Mouse (Mus musculus) gastrocnemius, postnatal 10 days (tissue): ENCODE measurements around the gene Wasf3. TPM values are rescaled to one million over a fixed set of nuclear protein-coding genes. Genes with fewer than 3 reads are reported as not detected.

Experiments
- DNase-seq: peaks from one replicate; pipeline ENCODE4 v3.0.0; 2021; ENCODE audit warnings: mixed read lengths
- long read RNA-seq, 2 experiments: library from polyadenylated mRNA; stranded (forward); transcript quantifications; one replicate each; pipeline ENCODE4 v2.0.0; 2021
- total RNA-seq, 2 experiments: library from RNA; stranded (reverse); gene quantifications; 2 replicates each; pipeline ENCODE4 v1.2.3; 2021

Wasf3 gene
- 1 to 10 TPM; 1.6 TPM for total RNA-seq
- long read RNA-seq, experiment 1 = 0 reads
- long read RNA-seq, experiment 2 = 0 reads

GRCm38 (mm10) chr5:146384935-146385591 is at the start of gene Wasf3:
Gene Wasf3 (plus strand): TSS chr5:146384985.
- peak; percentile 74 for DNase-seq

GRCm38 (mm10) chr5:146338064-146338463 is 46.7 kb upstream of the Wasf3 start:
- DNase-seq = no peak

DNA sequence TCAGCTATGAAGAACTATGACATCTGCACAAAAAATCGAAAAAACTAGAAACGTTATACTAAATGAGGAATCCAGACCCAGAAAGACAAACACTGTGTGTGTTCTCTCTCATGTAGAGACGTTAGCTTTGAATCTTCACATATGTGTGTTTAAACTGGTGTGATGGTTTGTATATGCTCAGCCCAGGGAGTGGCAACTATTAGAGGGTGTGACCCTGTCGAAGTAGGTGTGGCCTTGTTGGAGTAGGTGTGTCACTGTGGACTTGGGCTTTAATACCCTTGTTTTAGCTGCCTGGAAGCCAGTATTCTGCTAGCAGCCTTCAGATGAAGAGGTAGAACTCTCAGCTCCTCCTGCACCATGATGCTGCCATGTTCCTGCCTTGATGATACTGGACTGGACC is 44.7 kb upstream of the Wasf3 start:
- no peak for DNase-seq

DNA sequence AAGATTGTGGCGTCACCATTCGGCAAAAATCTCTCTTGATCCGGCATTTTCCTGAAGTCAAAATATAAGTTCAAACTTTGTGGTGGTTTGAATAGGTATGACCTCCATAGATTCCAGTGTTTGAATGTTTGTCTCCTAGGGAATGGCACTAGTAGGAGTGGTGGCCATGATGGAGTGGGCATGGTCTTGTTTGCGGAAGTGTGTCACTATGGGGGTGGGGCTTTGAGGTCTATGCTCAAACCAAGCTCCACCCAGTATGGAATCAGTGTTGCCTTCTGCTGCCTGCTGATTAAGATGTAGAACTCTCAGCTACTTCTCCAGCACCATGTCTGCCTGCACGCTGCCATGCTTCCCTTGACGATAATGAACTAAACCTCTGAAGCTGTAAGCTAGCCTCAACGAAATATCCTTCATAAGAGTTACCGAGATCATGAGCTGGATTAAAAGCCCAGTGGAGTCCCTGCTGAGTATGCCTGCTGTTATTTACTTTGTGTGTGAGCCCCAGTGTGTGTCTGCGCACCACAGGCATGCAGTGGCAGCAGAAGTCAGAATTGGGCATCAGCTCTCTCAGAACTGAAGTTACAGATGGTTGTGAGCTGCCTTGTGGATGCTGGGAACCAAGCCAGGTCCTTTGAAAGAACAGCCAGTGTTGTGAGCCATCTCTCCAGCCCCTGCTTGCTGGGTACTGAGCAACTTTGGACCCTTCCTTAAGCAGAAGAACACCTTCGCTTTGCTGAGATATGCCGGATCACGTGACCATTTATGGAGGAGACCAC is 39.7 kb upstream of the Wasf3 start:
- DNase-seq = no peak

DNA sequence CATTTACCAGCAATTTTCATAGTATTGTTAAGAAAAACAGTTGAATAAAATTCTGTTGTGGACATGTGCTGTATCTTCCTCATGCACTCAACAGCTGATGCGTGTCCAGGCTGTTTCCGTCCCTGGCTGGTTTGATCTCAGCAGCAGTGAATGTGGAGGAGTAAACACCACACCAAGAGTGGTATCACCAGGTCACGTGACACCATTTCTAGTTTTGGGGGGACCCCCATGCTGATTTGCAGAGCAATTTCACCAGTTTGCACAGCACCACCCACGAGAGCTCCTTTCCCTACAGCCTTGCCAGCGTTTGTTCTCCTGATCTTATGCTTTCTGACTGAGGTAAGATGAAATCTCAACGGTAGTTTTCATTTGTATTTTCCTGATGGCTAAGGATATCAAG is 37.7 kb upstream of the Wasf3 start:
- no peak for DNase-seq

GRCm38 (mm10) chr5:146349183-146349582 is 35.6 kb upstream of the Wasf3 start:
- no peak for DNase-seq

- DNase-seq = no peak
These were observed 34.0 kb upstream of the Wasf3 start for GRCm38 (mm10) chr5:146350784-146351183.

DNA sequence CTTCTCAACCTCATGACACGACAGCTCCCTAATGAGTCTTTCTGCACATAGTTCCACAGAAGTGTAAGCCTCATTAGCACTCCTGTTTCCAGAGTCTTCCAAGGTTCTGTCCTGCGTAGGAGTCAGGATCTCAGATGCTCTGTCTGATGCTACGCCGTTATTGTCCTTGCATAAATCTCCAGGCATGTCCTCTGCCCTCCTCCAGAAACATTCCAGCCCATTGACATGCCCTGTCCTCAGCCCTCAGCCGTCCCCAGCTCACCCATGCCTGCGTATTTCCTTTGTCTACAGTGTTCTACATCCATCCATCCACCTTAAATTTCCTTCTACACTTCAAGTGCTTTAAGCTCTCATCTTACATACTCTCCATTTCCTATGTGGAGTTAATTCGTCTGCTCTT is 32.8 kb upstream of the Wasf3 start:
- DNase-seq = no peak

- no peak for DNase-seq
These were observed 24.4 kb upstream of the Wasf3 start for GRCm38 (mm10) chr5:146360386-146360785.

GRCm38 (mm10) chr5:146362711-146363110 is 22.1 kb upstream of the Wasf3 start:
- DNase-seq = no peak

- no peak for DNase-seq
These were observed 16.4 kb upstream of the Wasf3 start for GRCm38 (mm10) chr5:146368356-146368755.

- DNase-seq = no peak
These were observed 15.8 kb upstream of the Wasf3 start for GRCm38 (mm10) chr5:146368971-146369370.

DNA sequence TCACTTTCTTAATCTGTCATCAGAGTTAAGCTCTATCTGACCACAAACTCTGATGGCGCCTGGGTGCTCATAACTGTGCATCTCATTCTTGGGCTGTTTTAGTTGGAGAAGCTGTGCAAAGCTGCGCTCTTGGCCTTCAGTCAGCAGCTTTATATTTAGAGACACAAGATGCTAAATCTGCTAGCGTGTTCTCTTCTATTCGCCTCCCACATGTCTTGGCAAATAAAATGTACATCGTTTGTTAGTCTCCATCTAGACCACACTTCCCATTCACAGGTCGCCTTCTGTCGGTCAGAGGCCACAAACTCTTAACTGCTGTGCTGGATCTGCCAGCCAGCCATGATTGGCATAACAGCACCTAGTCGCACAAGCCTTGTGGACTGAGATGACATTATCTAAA is 14.0 kb upstream of the Wasf3 start:
- DNase-seq = no peak

DNA sequence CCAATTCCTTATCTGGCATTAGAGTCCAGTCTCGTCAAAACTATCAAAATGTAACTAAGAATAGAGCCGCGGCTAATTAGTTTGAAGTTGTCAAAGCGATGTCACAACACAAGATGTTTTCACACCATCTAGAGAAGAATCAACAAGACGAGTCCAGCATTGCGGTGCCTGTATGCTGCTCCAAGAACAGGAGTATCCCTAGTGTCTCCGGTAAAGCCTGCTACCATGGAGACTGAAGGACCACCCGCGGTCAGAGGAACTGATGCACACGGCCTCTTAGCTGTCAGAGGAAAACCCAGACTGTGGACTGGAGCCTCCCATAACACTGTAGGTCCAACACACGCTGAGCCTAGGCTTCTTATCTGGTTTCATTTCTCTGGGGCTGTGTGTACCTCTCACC is 11.5 kb upstream of the Wasf3 start:
- no peak for DNase-seq

DNA sequence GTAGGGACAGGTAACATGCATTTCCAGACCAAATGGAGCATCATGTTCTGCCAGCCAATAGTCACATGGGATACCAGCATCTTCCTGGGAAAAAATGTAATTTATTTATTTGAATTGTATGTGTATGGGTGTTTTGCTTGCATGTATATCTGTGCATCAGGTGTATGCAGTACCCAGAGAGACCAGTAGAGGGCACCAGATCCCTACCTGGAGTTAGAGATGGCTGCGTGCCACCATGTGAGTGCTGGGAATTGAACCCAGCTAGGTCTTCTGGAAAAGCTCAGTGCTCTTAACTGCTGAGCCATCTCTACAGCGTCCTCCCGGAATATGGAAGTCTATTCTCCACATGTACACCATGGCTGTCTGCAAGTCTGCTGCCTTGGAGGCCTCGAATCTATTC is 8.2 kb upstream of the Wasf3 start:
- DNase-seq = no peak

GRCm38 (mm10) chr5:146380041-146380440 is 4.7 kb upstream of the Wasf3 start:
- no peak for DNase-seq

DNA sequence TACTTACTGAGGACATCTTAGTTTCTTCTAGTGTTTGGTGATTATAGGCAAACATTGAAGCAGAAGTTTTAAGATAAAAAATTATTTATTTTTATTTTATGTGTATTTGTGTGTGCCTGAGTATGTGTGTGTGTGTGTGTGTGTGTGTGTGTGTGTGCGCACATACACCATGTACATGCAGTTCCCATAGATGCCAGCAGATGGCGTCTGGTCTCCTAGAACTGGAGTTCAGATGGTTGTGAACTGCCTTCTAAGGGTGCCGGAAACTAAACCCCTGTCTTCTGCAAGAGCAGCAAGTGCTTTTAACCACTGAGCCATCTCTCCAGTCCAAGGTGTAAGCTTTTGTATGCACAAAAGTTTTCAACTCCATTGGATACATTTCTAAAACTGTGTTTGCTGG is 2.5 kb upstream of the Wasf3 start:
- DNase-seq = no peak

GRCm38 (mm10) chr5:146383401-146383800 is 1.4 kb upstream of the Wasf3 start:
- DNase-seq = no peak

GRCm38 (mm10) chr5:146385989-146386388 is 1.2 kb downstream of the Wasf3 start:
- no peak for DNase-seq

DNA sequence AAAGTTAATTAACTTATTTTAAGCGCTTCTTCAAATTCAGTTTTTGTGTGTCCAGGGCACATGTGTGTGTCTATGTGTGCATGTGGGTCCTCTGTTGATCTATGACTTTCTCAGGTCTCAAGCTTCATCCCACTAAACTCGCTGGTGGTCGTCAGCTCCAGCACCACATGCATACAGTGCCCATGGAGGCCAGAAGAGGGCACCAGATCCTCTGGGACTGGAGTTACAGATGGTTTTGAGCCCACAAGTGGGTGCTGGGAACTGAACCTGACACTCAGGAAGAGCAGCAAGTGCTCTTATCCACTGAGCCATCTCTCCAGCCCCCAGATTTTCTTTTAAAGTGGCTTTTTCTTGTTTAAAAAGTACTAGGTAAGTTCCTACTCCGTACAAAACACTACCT is 2.1 kb downstream of the Wasf3 start:
- no peak for DNase-seq

- no peak for DNase-seq
These were observed 9.8 kb downstream of the Wasf3 start for GRCm38 (mm10) chr5:146394563-146394962.

DNA sequence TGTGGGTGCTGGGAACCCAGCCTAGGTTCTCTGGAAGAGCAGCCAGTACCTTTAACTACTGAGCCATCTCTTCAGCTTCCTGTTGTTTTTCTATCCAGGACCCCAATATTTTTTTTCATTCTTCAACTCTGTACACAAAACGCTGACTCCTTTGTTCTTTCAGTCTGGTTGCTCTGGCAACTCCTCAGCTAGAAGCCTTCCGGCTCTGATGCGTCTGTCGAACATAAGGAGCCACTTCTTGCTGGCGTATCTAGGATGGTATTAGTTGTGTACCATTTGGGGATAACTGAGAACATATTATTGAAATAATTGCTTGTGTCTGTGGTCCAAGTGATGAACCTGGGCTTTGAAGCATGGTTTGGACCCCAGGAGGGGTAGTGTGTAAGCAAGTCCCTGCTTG is 12.5 kb downstream of the Wasf3 start:
- DNase-seq = no peak

- DNase-seq = no peak
These were observed 13.8 kb downstream of the Wasf3 start for GRCm38 (mm10) chr5:146398386-146399115.
